Mouse (Mus musculus): Measurements from ENCODE around the gene Gpx3.

DNA sequence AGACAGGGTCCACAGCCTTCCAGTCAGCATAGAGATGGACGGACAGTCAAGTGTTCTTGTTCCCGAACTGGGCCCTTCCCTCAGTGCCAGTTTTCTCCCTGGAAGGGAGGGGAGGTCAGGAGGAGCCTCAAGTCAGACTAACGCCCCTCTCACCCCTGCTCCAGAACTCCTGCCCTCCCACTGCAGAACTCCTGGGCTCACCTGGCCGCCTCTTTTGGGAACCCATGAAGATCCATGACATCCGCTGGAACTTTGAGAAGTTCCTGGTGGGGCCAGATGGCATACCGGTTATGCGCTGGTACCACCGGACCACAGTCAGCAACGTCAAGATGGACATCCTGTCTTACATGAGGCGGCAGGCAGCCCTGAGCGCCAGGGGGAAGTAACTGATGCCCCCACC, 7.0 kb downstream of the Gpx3 start:
- TF ChIP-seq POLR2A (IDR thresholded peaks at IDR 0.05; ENCODE audit: low read depth, low read length) (no peak), CTCF (IDR thresholded peaks at IDR 0.05; ENCODE audit: extremely low read depth, insufficient read depth, insufficient read length, insufficient replicate concordance) (no peak)
